Mouse (Mus musculus) cerebellum, adult 9-10 months (tissue): ENCODE measurements around the gene Hist2h2ab.
"Not testable (repeated sequence)": the region's sequence is repeated elsewhere in the genome, so short reads cannot be mapped to it uniquely, and the experiment has no call there.

Source experiments
- DNase-seq: peaks from one replicate; pipeline ENCODE4 v3.0.0; 2022

The Hist2h2ab gene

DNA sequence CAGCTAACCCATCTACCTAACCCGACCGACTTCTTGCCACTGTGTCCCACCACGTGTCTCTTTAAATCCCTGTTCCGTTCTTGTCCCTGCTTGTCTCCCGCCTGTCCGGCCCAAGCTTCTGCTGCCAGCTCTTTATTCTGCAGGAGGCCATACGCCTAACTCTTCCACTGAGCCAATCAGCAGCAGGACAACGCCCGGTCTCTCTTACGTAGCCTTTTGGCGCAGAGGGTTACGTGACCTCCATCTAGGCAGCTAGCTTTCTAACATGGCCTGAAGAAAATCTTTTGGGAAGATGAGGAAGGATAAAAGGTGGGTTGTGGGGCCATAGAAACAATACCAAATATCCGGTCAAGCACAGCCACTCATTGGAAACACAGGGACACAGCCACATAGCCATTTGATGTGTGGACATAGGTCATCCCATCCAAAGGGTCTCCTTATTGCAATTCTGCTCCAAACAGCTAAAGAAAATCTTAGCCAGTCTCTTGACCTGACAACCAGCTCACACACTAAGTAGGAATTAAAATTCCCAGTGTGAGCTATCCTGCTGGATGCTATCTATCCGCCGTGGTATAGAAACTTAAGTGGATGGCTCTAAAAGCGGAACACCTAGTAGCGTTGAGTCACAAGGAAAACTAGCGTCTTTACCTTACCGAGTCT, 42.7 kb downstream of the Hist2h2ab start:
- peak; percentile 95 for DNase-seq

DNA sequence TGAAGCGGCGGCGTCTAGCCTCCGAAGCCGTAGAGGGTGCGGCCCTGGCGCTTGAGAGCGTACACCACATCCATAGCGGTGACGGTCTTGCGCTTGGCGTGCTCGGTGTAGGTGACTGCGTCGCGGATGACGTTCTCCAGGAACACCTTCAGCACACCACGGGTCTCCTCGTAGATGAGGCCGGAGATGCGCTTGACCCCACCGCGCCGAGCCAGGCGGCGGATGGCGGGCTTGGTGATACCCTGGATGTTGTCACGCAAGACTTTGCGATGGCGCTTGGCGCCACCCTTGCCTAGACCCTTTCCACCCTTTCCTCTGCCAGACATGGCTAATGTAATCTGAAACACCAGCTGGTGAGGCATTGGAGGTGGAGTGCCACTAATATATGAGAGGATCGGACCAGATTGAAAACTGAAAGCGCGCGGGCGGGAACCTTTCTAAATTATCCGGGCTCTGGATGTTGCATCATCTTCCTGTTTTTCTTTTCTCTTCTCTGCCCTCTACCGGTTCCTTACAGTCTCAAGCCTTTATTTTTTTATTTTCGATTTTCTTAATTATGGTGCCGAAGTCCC, 43.4 kb downstream of the Hist2h2ab start, which contains the start of gene Hist2h4:
Hist2h4 (minus strand) TSS at position 333 of the 572 bp plus-strand sequence.
- DNase-seq = peak; percentile 100

DNA sequence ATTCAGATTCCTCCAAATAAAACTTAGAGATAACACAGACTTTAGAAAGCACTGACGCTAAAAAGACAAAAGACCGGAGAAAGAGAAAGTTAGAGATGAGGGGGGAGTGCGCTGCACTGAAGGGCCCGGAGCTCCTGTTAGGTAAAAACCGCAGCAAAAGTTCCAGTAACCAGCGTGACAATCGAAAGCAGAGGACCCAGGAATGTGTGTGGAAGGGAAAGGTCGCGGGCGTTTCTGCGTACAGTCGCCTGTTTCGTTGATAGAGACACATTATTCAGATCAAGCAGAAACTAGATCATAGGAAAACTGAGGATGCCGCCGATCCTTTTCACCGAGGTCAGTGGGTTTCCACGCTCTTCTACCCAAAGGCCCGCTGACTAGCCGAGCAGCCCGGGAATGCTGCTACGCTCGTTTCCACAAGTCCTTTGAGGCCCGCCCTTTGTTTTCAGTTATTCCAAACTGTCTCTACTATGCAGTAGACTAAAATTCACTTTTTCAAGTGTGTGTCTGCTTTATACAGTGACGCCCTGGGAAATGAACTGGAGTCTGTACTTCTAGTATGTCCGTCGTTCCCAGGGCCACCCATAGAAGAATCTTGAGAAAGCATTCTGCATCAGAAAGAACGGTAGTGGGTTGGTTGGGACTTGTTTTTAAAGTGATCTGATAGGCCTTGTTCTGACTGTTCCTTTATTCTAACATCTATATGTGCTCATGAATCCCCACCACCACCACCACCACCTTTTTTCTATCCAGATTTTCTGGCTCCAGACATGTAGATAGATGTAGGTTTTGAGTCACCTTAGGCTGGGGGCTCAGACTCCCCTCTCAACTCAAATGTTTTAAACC, 44.1 kb downstream of the Hist2h2ab start:
- peak; percentile 63 for DNase-seq

DNA sequence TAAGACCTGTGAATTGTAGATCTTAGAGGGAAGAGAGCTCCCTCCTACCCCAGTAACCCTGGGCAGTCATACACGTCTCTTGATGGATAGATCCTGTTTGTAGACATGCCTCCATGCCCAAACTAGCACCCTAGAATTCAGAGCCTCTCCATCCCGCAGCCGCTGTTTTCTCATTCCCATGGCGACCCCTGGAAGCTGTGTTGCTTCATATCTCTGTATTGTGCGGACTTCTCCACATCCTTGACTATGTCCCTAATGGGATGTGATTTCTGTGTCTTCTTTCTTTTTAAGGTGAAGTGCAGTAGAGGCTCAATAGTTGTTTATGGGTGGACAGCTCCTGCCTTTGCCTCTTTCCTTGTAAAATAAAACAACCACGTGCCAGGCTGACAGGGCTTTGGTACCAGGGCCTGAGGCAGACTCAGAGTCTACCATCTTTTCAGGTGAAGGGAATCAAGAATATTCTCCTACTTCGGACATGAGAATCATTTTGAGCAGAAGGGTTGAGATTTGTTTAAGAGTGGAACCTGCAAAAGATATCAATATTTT, 44.8 kb downstream of the Hist2h2ab start:
- no peak for DNase-seq

DNA sequence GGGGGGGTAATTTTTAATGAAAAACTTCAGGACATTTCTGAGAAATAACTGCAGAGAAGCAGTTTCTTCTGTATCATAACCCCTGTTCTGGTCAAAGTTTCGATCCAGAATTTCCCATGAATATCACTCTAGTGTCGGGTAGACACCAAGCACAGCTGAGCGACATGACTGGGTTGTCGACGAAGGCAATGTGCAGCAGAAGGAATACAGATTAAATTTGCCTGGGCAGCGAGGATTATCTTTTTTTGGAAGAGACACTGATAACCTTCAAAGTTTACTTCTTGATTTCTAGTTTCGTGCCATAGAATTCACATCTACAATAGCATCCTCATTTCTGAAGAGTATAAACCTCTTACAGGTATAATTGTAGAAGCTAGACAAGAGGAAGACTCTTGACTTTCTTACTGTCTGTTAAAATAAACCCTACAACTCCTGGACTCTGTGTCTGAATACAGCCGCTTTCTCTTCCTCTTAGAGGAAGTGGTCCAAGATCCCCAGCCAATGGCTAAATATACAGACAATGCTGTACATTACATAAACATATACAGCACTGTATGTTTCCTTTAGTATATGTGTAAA, 46.6 kb downstream of the Hist2h2ab start:
- peak; percentile 34 for DNase-seq

DNA sequence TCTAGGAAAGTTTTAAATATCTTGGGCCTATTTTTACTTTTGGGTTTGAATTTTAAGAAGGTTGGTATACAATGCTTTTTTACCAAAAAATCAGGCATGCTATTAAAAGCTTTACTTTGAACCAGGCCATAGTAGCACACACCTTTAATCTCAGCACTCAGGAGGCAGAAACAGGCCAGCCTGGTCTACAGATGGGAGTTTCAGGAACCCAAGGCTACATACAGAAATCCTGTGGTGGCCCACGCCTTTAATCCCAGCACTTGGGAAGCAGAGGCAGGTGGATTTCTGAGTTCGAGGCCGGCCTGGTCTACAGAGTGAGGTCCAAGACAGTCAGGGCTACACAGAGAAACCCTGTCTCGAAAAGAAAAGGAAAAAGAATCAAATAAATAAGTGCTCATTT, 47.9 kb downstream of the Hist2h2ab start:
- no peak for DNase-seq

DNA sequence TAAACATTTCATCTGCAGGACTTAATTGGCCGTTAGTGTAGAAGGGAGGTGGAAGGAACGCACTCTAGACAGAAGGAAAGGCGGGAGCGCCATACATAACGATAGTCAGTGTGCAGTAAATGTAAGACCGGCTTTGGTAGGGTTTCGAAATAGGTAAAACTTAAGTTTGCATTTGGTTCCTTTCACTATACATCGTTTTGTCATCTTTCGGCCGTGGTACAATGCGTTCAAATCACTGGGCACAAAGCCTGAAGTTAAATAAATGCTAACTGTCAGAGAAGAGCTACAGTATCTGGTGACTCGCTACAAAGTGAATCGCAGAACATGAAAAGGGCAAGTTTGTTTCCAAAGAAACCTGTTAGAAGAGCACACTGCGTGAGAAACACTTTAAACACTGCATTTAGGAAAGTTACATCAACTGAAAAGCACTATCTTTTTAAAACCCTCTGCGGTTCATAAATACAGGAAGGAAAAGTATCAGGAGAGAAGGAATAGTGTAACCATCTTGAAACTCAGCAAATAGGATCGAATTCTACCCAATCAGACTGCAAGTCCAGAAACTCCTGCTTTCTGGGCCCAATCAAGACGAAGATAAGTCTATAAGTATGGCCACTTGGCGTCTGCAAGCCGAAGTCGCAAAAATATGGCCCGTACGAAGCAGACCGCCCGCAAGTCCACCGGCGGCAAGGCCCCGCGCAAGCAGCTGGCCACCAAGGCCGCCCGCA, 48.5 kb downstream of the Hist2h2ab start, which contains the start of gene Hist2h3b:
Hist2h3b (plus strand) TSS at position 604 of the 725 bp plus-strand sequence.
- DNase-seq = peak; percentile 90

DNA sequence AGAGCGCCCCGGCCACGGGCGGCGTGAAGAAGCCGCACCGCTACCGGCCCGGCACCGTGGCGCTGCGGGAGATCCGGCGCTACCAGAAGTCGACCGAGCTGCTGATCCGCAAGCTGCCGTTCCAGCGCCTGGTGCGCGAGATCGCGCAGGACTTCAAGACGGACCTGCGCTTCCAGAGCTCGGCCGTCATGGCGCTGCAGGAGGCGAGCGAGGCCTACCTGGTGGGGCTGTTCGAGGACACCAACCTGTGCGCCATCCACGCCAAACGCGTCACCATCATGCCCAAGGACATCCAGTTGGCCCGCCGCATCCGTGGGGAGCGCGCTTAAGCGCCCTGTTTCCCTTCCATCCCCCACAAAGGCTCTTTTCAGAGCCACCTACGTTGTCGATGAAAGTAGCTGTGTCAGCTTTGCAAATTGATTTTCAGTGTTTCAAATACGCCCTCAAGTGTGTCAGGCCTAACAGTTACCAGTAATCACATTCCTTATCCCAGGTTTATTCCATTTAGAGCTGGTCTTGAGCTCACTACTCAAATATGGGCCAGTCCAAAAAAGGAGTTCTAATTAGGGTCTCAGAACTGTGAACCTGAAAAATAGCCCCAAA, 49.2 kb downstream of the Hist2h2ab start:
- not testable (repeated sequence) for DNase-seq
